Mouse (Mus musculus) forebrain, embryonic 15.5 days (tissue): ENCODE measurements at regions not wholly inside any gene's neighbourhood (a gene's known extent, or its start where the extent isn't known, plus 50 kb on each side); places are given as distances from the start of the nearest gene placed in this dataset.

Experiments used
- ATAC-seq: fragments of 200-750 bp; cut with Nextera tagmentation; replicated peaks from 2 replicates; pipeline ENCODE4 v1.8.0; 2017; ENCODE audit warnings: mild to moderate bottlenecking, moderate TSS enrichment, moderate library complexity
- H3K27ac ChIP-seq: fragments of 300-500 bp; sonication (generic); replicated peaks from 2 replicates; pipeline ENCODE4 v1.5.1; 2015; ENCODE audit warnings: mild to moderate bottlenecking, inconsistent platforms
- H3K27me3 ChIP-seq: fragments of 300-500 bp; sonication (generic); 2 replicates; pipeline ENCODE4 v1.6.1; 2015; ENCODE audit warnings: inconsistent platforms
- H3K36me3 ChIP-seq: fragments of 300-500 bp; sonication (generic); 2 replicates; pipeline ENCODE4 v1.6.1; 2015; ENCODE audit warnings: mild to moderate bottlenecking, inconsistent platforms
- H3K4me1 ChIP-seq: fragments of 300-500 bp; sonication (generic); 2 replicates; pipeline ENCODE4 v1.6.1; 2015; ENCODE audit warnings: inconsistent platforms
- H3K4me2 ChIP-seq: fragments of 300-500 bp; sonication (generic); replicated peaks from 2 replicates; pipeline ENCODE4 v1.6.1; 2015; ENCODE audit warnings: mild to moderate bottlenecking, inconsistent platforms
- H3K4me3 ChIP-seq: fragments of 300-500 bp; sonication (generic); 2 replicates; pipeline ENCODE4 v1.5.1; 2015; ENCODE audit warnings: mild to moderate bottlenecking, inconsistent platforms
- H3K9ac ChIP-seq: fragments of 300-500 bp; sonication (generic); replicated peaks from 2 replicates; pipeline ENCODE4 v1.6.1; 2015; ENCODE audit warnings: mild to moderate bottlenecking, inconsistent platforms
- H3K9me3 ChIP-seq: fragments of 300-500 bp; sonication (generic); 2 replicates; pipeline ENCODE4 v1.6.1; 2016; ENCODE audit warnings: inconsistent platforms
- WGBS: fragments of 180-500 bp; shearing (Covaris S2); methylation state at CpG from one replicate; pipeline ENCODE4 v1.1.7; 2015; ENCODE audit warnings: mixed read lengths; 5-methylcytosine and 5-hydroxymethylcytosine counted together

- H3K9ac ChIP-seq, result no peak overlapping the region
- no peaks in the 10 kb centered on the region for H3K4me1 ChIP-seq
- H3K36me3 ChIP-seq, result no peaks in the 10 kb centered on the region
- H3K27me3 ChIP-seq, result no peaks in the 10 kb centered on the region
- H3K4me2 ChIP-seq, result no peak overlapping the region
- 83% methylated on average over 2 of the region's 2 CpGs for WGBS
- no peak overlapping the region for H3K4me3 ChIP-seq
- no peak overlapping the region for H3K27ac ChIP-seq
- H3K9me3 ChIP-seq, result no peaks in the 10 kb centered on the region
- ATAC-seq, result no peak
These were observed 538.0 kb upstream of the N6amt1 start for GRCm38 (mm10) chr16:86816006-86816405.

- Histone ChIP-seq H3K27me3 (no peaks in the 10 kb centered on the region), H3K4me3 (no peak overlapping the region), H3K4me2 (no peak overlapping the region), H3K9me3 (no peaks in the 10 kb centered on the region), H3K9ac (no peak overlapping the region), H3K36me3 (no peaks in the 10 kb centered on the region), H3K27ac (no peak overlapping the region), H3K4me1 (no peaks in the 10 kb centered on the region)
- WGBS, result 87% methylated on average over 5 of the region's 5 CpGs
- no peak for ATAC-seq
These were observed 541.3 kb upstream of the N6amt1 start for GRCm38 (mm10) chr16:86812692-86813091.

GRCm38 (mm10) chr16:86808644-86809324, 545.2 kb upstream of the N6amt1 start:
- 81% methylated on average over 5 of the region's 5 CpGs for WGBS

GRCm38 (mm10) chr16:86806374-86806773, 547.6 kb upstream of the N6amt1 start:
- Histone ChIP-seq H3K4me3 (no peak overlapping the region), H3K27ac (no peak overlapping the region), H3K4me2 (no peak overlapping the region), H3K9ac (no peak overlapping the region), H3K27me3 (no peaks in the 10 kb centered on the region), H3K36me3 (no peaks in the 10 kb centered on the region), H3K9me3 (no peaks in the 10 kb centered on the region), H3K4me1 (no peaks in the 10 kb centered on the region)
- ATAC-seq, result no peak
- 82% methylated on average over 2 of the region's 2 CpGs for WGBS

More at GRCm38 (mm10) chr16:86808644-86809324, 545.2 kb upstream of the N6amt1 start:
- Histone ChIP-seq H3K9ac (no peak overlapping the region), H3K4me1 (no peaks in the 10 kb centered on the region), H3K9me3 (no peaks in the 10 kb centered on the region), H3K4me3 (no peak overlapping the region), H3K27ac (no peak overlapping the region), H3K36me3 (no peaks in the 10 kb centered on the region), H3K4me2 (no peak overlapping the region), H3K27me3 (no peaks in the 10 kb centered on the region)
- ATAC-seq, result no peak

GRCm38 (mm10) chr16:86776086-86776485, 577.9 kb upstream of the N6amt1 start:
- no peak overlapping the region for H3K9ac ChIP-seq
- H3K4me1 ChIP-seq, result no peaks in the 10 kb centered on the region
- H3K36me3 ChIP-seq, result no peaks in the 10 kb centered on the region
- 92% methylated on average over 2 of the region's 2 CpGs for WGBS
- no peaks in the 10 kb centered on the region for H3K9me3 ChIP-seq
- H3K27me3 ChIP-seq, result no peaks in the 10 kb centered on the region
- no peak overlapping the region for H3K27ac ChIP-seq
- no peak overlapping the region for H3K4me2 ChIP-seq
- H3K4me3 ChIP-seq, result no peak overlapping the region
- ATAC-seq, result no peak

GRCm38 (mm10) chr16:86772586-86772985, 581.4 kb upstream of the N6amt1 start:
- Histone ChIP-seq H3K27me3 (no peaks in the 10 kb centered on the region), H3K4me3 (no peak overlapping the region), H3K36me3 (no peaks in the 10 kb centered on the region), H3K4me2 (no peak overlapping the region), H3K9ac (no peak overlapping the region), H3K4me1 (no peaks in the 10 kb centered on the region), H3K27ac (no peak overlapping the region), H3K9me3 (no peaks in the 10 kb centered on the region)
- WGBS, result 68% methylated on average over 1 of the region's 1 CpGs
- no peak for ATAC-seq

- Histone ChIP-seq H3K27me3 (no peaks in the 10 kb centered on the region), H3K4me2 (no peak overlapping the region), H3K4me3 (no peak overlapping the region), H3K9me3 (no peaks in the 10 kb centered on the region), H3K9ac (no peak overlapping the region), H3K4me1 (no peaks in the 10 kb centered on the region), H3K36me3 (no peaks in the 10 kb centered on the region), H3K27ac (no peak overlapping the region)
- 91% methylated on average over 3 of the region's 3 CpGs for WGBS
- ATAC-seq, result no peak
These were observed 585.1 kb upstream of the N6amt1 start for GRCm38 (mm10) chr16:86768912-86769311.

- Histone ChIP-seq H3K36me3 (no peaks in the 10 kb centered on the region), H3K4me2 (no peak overlapping the region), H3K27ac (no peak overlapping the region), H3K9ac (no peak overlapping the region), H3K9me3 (no peaks in the 10 kb centered on the region), H3K27me3 (no peaks in the 10 kb centered on the region), H3K4me3 (no peak overlapping the region), H3K4me1 (no peaks in the 10 kb centered on the region)
- ATAC-seq, result no peak
- WGBS, result 79% methylated on average over 3 of the region's 3 CpGs
These were observed 585.6 kb upstream of the N6amt1 start for GRCm38 (mm10) chr16:86768355-86768754.

- Histone ChIP-seq H3K9ac (no peak overlapping the region), H3K9me3 (no peaks in the 10 kb centered on the region), H3K4me1 (no peaks in the 10 kb centered on the region), H3K27me3 (no peaks in the 10 kb centered on the region), H3K4me3 (no peak overlapping the region), H3K36me3 (no peaks in the 10 kb centered on the region), H3K4me2 (no peak overlapping the region), H3K27ac (no peak overlapping the region)
- no peak for ATAC-seq
- 92% methylated on average over 8 of the region's 8 CpGs for WGBS
These were observed 588.0 kb upstream of the N6amt1 start for GRCm38 (mm10) chr16:86765974-86766373.

GRCm38 (mm10) chr16:86741236-86741635, 612.7 kb upstream of the N6amt1 start:
- no peaks in the 10 kb centered on the region for H3K36me3 ChIP-seq
- no peaks in the 10 kb centered on the region for H3K4me1 ChIP-seq
- no peak for ATAC-seq
- H3K4me3 ChIP-seq, result no peak overlapping the region
- H3K9ac ChIP-seq, result no peak overlapping the region
- WGBS, result 64% methylated on average over 5 of the region's 5 CpGs
- H3K27me3 ChIP-seq, result no peaks in the 10 kb centered on the region
- no peaks in the 10 kb centered on the region for H3K9me3 ChIP-seq
- H3K27ac ChIP-seq, result no peak overlapping the region
- H3K4me2 ChIP-seq, result no peak overlapping the region

- no peaks in the 10 kb centered on the region for H3K4me1 ChIP-seq
- H3K9ac ChIP-seq, result no peak overlapping the region
- 72% methylated on average over 5 of the region's 5 CpGs for WGBS
- H3K9me3 ChIP-seq, result no peaks in the 10 kb centered on the region
- H3K4me2 ChIP-seq, result no peak overlapping the region
- no peak overlapping the region for H3K27ac ChIP-seq
- H3K27me3 ChIP-seq, result no peaks in the 10 kb centered on the region
- no peak for ATAC-seq
- no peaks in the 10 kb centered on the region for H3K36me3 ChIP-seq
- H3K4me3 ChIP-seq, result no peak overlapping the region
These were observed 634.8 kb upstream of the N6amt1 start for GRCm38 (mm10) chr16:86718982-86719771.

GRCm38 (mm10) chr16:86718353-86718752, 635.6 kb upstream of the N6amt1 start:
- Histone ChIP-seq H3K4me1 (no peaks in the 10 kb centered on the region), H3K27me3 (no peaks in the 10 kb centered on the region), H3K4me3 (no peak overlapping the region), H3K4me2 (no peak overlapping the region), H3K9ac (no peak overlapping the region), H3K9me3 (no peaks in the 10 kb centered on the region), H3K27ac (no peak overlapping the region), H3K36me3 (no peaks in the 10 kb centered on the region)
- 87% methylated on average over 7 of the region's 7 CpGs for WGBS
- ATAC-seq, result no peak
